Mouse (Mus musculus): ENCODE data around the gene Ctbp1. TPM values are rescaled to one million over a fixed set of nuclear protein-coding genes. Genes with fewer than 3 reads are reported as not detected.

Gene Ctbp1
- polyA plus RNA-seq, 1 experiment from 2014 or later: 571 TPM

GRCm38 (mm10) chr5:33203691-33204242, 71.0 kb downstream of the Ctbp1 start:
- H3K36me3 ChIP-seq: no peaks in the 10 kb centered on the region
- H3K4me2 ChIP-seq (replicated peaks): no peak overlapping the region
- H3K27me3 ChIP-seq: no peaks in the 10 kb centered on the region
- no peak overlapping the region for H3K27ac ChIP-seq
- no peak overlapping the region for H3K9ac ChIP-seq (replicated peaks)
- H3K4me3 ChIP-seq (replicated peaks): no peak overlapping the region
- H3K9me3 ChIP-seq: no peaks in the 10 kb centered on the region
- H3K4me1 ChIP-seq (replicated peaks): 0 out of 2 replicates have a peak, but pooled peaks cover 4% of the 10 kb centered on the region
- ATAC-seq: peak; percentile 55; the same call in 1 of the 2 replicates
- WGBS: 17% methylated on average over 9 of the region's 9 CpGs

- H3K27ac ChIP-seq: no peak overlapping the region
- 84% methylated on average over 6 of the region's 6 CpGs for WGBS
- H3K4me3 ChIP-seq (replicated peaks): no peak overlapping the region
- H3K9me3 ChIP-seq: no peaks in the 10 kb centered on the region
- no peak overlapping the region for H3K9ac ChIP-seq (replicated peaks)
- no peak for ATAC-seq
- H3K4me2 ChIP-seq (replicated peaks): no peak overlapping the region
- no peaks in the 10 kb centered on the region for H3K36me3 ChIP-seq
- H3K27me3 ChIP-seq: no peaks in the 10 kb centered on the region
- 0 out of 2 replicates have a peak, but pooled peaks cover 4% of the 10 kb centered on the region for H3K4me1 ChIP-seq (replicated peaks)
Measured at GRCm38 (mm10) chr5:33203171-33203565, 71.6 kb downstream of the Ctbp1 start.

GRCm38 (mm10) chr5:33202516-33203170, 72.2 kb downstream of the Ctbp1 start:
- H3K4me3 ChIP-seq (replicated peaks): no peak overlapping the region
- H3K27ac ChIP-seq: no peak overlapping the region
- no peaks in the 10 kb centered on the region for H3K9me3 ChIP-seq
- no peak overlapping the region for H3K9ac ChIP-seq (replicated peaks)
- 0 out of 2 replicates have a peak, but pooled peaks cover 4% of the 10 kb centered on the region for H3K4me1 ChIP-seq (replicated peaks)
- no peaks in the 10 kb centered on the region for H3K36me3 ChIP-seq
- 87% methylated on average over 13 of the region's 13 CpGs for WGBS
- no peak for ATAC-seq
- no peaks in the 10 kb centered on the region for H3K27me3 ChIP-seq
- no peak overlapping the region for H3K4me2 ChIP-seq (replicated peaks)

GRCm38 (mm10) chr5:33201697-33202096, 73.1 kb downstream of the Ctbp1 start:
- Histone ChIP-seq H3K9me3 (no peaks in the 10 kb centered on the region), H3K9ac (replicated peaks) (no peak overlapping the region), H3K27me3 (no peaks in the 10 kb centered on the region), H3K36me3 (no peaks in the 10 kb centered on the region), H3K4me1 (replicated peaks) (no peaks in the 10 kb centered on the region), H3K4me2 (replicated peaks) (no peak overlapping the region), H3K4me3 (replicated peaks) (no peak overlapping the region), H3K27ac (no peak overlapping the region)
- ATAC-seq: no peak
- WGBS: 77% methylated on average over 13 of the region's 13 CpGs

GRCm38 (mm10) chr5:33200071-33200470, 74.7 kb downstream of the Ctbp1 start:
- Histone ChIP-seq H3K27ac (no peak overlapping the region), H3K36me3 (no peaks in the 10 kb centered on the region), H3K27me3 (no peaks in the 10 kb centered on the region), H3K4me1 (replicated peaks) (no peaks in the 10 kb centered on the region), H3K9me3 (no peaks in the 10 kb centered on the region), H3K4me2 (replicated peaks) (no peak overlapping the region), H3K4me3 (replicated peaks) (no peak overlapping the region), H3K9ac (replicated peaks) (no peak overlapping the region)
- ATAC-seq: no peak
- 63% methylated on average over 1 of the region's 1 CpGs for WGBS

Other genes with a start within 250 kb of the Ctbp1 start
- gene Slc5a1, start 170.8 kb downstream of the Ctbp1 start, polyA plus RNA-seq (2015; fragmentation: Nextera tagmentation; extraction: Ambion mirVana): 0.09 TPM in 1 of 2 replicates, not detected in the other
- gene Spon2, start 56.5 kb downstream of the Ctbp1 start, polyA plus RNA-seq (2015; fragmentation: Nextera tagmentation; extraction: Ambion mirVana): 1.1 and 1.9 TPM in 2 replicates
- gene Maea, start 60.5 kb upstream of the Ctbp1 start, polyA plus RNA-seq (2015; fragmentation: Nextera tagmentation; extraction: Ambion mirVana): 138 and 146 TPM in 2 replicates
- 9.4 and 9.9 TPM in 2 replicates for gene Uvssa, start 103.6 kb upstream of the Ctbp1 start, polyA plus RNA-seq (2015; fragmentation: Nextera tagmentation; extraction: Ambion mirVana)
- gene Nkx1-1, start 159.0 kb upstream of the Ctbp1 start, polyA plus RNA-seq (2015; fragmentation: Nextera tagmentation; extraction: Ambion mirVana): not detected in 2 replicates

Measured in midbrain, embryonic 13.5 days (tissue).